Mouse (Mus musculus) lung, postnatal 4 days (tissue): Measurements from ENCODE around the gene Exoc4.

Experiments
- DNase-seq, 2 experiments: peaks; one replicate each; pipeline ENCODE4 v3.0.0; 2021

Exoc4 gene

DNA sequence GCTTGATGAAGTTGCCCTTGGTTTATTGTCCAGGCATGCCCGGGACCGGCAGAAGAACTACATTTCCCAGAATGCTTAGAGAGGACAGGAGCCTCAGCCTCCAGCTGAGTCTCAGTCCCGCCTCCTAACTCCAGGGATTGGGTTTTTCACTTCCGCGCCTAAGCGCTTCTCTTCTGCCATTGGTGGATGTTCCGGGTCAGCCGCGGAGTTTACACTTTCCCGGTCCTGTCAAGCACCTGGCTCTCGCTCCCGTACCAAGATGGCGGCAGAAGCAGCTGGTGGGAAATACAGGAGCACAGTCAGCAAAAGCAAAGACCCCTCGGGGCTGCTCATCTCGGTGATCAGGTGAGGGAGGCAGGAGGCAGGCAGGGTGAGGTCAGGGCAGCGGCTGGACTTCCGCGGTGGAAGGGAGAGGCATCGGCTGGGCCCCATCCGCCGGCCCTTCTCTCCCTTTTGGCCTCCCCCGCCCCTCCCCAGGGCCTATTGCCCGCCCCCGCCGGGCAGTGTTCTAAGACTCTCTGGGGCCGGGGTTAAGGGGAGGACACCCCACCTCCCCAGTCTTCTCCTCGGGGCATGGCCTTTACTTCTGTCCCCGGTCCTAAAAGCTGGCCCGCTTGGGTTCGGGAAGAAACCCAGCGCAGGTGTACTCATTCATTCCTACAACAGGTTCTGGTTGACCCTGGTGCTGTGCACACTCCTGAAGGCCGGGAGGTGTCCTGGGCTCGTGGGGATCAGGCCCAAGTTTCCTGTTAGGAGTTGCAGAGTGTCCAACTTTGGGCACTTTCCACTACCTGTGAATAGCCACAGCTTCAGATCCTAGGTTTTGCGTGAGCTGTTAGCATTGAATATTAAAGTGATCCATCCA lies at the start of gene Exoc4:
Gene Exoc4, plus strand, starts transcription at position 192 of the 865 bp plus-strand sequence.
- peak; percentile 96 to 97 for DNase-seq

DNA sequence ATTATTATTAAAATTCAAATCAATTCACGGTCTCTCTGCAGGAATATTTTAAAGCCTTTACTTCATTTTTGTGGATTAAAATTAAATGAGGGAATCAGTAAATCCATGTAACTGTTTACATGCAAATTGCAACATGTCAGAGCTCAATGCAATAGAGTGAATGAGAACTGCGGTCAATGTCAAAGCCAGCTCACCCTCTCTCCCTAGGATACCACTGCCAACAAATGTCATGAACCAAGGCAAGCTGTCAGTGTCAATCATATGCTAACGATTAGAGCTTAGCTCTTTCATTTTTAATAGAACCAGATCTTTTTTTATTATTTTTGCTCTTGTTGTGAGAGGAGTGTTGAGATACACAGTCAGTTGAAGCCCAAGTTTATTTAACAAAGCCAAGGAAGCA lies 30.1 kb upstream of the Exoc4 start:
- no peak for DNase-seq

DNA sequence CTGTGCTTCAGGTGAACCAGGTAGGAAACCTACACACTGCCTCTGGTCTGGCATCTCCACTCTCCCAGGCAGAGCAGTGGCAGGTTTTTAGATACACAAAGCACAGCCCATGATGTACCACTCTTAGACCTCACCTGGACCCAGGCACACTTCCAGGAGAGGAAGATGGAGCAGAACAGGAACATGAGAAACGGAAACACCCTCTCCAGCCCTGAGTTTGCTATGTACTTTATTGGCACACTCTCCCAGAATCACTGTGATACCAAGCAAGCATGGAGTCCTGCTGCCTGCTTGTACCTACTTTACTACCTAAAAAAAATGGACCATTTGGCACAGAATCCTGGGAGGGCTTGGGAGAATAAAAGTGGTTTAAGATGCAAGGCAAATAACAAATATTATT lies 22.2 kb upstream of the Exoc4 start:
- DNase-seq, result no peak

DNA sequence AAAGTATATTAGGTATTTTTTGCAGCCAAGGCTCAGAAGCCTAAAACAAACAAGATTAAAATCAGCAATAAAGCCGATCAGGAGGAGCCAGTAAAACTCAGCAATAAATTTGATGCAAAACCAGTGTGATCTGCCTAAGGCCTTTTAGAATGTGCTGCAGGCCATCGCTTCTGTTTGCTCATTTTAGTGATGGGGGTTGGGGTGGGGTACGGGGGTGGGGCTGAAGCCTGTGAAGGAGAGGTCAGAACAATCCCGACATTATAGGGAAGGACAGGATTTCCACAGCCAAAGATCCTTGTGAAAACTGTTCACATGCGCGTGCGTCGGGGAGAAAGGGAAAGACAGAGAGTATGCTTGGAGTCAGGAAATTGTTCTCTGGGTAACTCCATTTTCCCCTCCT lies 21.5 kb upstream of the Exoc4 start:
- no peak for DNase-seq

DNA sequence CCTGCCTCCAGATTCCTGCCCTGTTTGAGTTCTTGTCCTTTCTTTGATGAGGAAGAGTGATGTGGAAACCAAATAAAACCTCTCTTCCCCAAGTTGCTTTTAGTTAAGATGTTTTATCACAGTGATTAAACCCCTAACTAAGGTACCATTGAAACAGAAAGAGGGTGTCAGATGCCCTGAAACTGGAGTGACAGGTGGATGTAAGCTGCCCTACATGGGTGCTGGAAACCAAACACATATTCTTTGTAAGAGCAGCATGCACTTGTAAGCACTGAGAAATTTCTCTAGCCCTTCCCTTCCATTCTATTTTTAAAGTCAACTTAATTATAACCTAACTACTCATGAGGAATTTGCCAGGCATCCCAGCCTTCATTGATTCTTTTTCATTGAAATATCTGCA lies 7.6 kb upstream of the Exoc4 start:
- DNase-seq, result no peak

DNA sequence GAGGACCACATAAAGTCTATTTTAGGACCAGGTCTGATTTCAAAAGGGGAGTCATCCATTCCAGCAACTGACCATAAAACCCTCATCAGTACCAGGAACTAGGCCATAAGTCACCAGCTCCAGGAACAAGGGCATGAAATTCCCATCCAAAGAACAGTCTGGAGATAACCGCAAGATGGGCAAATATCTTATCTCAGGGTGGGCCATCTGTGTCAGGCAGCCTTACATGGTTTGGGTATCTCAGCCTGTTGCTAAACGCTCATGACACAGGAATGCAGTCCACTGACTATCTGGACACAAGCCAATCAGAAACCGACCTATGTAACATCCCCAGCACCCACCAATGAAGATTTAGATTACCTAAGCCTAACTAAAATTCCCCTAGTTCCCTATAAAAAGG lies 4.3 kb upstream of the Exoc4 start:
- no peak for DNase-seq

DNA sequence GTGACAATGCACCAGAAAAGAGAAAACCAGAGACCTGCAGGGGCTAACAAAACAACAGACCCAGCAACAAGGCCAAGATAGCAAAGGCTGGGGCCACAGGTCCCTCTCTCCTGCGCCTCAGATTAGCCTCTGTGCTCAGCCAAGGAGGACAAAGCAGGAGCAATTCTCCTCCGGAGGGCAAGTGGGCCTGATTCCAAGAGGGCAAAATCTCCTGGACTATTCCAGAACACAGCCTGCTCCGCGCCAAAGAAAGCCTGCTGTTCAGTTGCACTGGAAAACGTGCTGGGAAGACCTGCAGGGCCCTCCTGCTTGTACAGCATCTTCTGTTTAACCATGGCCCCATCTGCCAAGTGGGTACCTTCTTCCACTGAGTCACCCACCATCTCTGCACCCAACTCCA lies 1.7 kb upstream of the Exoc4 start:
- DNase-seq, result no peak

DNA sequence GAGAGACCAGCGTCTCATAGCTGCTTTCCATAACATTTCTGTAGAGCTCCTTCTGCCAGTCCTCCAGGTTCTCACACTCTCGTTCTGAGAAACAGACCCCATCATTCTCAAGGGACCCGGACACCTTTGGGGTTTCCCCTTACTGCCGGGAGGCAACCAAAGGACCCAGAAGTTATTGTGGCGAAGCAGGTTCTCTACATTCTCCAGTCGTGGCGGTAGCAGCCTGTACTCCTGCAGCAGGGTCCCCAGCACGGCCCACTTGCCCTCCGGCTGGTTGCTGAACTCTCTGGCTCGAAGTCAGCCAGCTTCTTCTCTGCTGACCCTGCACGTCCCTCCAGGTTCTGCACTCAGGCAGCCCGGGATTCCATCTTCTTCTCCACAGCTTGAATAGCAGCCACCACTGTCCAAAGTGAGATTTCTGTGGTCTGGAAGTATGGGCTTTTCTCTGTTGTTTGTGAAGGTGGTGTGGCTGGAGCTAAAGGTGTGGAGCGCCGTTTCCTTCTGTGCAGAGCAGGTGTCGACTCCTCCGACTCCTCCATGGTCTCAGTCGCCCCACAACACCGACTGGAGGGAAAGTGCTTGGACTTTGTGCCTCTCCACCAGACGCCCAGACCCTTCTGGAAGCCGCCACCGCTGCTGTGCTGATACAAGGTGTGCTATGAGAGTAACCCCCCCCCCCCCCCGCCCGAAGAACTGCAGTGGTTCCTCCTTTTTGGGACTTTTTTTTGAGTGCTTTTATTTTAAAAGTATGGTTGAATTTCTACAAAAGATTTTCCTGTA lies 1.1 kb upstream of the Exoc4 start:
- no peak for DNase-seq

DNA sequence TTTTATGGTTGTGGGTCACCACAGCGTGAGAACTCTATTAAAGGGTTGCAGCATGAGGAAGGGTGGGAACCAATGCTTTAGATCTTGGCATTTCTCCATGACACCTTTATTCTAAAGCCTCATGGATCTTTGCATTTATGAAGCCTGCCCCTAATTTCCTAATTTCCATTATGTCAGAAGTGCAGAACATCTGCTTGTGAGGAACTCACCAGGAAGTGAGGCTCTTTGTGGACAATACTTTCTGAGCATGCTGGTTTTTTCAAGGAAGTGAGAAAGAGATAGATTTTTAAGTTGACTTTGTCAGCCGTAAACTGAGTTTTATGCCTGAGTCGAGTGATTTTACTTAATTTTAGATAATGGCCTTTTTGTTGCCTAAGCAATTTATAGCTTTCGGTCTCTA lies 7.8 kb downstream of the Exoc4 start:
- no peak for DNase-seq

DNA sequence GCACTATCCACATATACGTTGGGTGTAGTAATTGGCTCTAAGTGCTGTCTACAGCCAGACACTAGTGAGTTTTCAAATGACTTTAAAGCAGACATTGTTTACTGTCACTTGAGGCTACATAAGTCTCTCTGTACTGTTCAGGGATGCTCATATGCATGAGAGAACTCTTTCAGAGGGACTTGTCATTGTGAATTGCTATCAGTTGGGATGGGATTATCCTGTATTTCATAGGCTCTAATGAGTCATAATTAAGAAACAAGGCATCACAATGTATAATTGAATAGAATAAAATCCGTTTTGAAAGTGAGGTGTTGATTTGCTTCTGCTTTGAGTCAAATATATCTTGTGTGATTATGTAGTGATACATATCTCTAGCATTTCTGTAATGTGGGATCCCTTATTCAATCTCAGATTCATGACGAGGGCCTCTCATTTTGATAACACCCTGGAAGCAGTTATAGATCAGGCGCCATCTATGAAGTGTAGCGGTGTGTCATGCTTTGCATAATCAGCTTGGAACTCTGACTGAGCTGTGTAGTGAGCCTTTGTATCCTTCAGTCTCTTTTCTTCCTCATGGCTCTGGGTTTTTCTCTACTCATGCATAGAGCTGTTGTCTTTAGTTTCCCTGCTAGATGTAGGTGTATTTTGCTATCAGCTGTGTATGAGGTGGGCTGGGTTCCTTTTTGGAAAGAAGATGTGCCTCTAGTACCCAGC lies 8.3 kb downstream of the Exoc4 start:
- DNase-seq, result no peak

DNA sequence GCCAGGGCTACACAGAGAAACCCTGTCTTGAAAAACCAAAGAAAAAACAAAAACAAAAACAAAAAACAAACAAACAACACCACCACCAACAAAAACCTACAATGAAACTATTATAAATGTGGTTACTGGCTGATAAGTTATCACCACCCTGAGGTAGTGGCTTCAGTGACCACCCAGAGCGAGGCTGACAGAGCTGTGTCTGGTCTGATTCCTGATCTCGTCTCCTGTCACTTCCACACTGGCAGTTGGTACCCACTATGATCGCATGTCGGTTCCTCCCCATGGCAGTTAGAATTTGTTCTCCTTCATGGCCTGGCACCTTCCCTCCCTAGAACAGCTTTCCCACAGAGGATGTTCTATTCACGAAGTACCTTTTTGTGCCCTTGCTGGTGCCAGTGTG lies 11.0 kb downstream of the Exoc4 start:
- no peak for DNase-seq

DNA sequence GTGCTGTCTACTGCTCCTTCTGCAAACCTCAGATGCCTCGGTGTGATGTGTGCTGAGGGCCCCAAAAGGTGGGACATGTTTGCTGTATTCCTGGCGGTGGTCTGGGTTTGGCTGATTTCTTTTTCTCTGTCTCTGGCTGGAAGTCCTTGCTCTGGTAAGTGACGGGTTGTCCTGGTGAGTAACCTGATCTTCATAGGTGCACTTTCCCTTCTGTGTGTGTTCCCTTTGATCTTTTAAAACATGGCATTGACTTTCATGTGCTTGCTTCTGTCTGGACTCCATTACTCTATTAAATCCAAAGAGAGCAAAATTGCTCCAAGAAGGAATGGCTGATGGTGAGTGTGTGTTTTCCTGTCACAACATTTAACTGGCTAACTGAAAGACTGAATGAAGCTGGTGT lies 12.7 kb downstream of the Exoc4 start:
- no peak for DNase-seq

DNA sequence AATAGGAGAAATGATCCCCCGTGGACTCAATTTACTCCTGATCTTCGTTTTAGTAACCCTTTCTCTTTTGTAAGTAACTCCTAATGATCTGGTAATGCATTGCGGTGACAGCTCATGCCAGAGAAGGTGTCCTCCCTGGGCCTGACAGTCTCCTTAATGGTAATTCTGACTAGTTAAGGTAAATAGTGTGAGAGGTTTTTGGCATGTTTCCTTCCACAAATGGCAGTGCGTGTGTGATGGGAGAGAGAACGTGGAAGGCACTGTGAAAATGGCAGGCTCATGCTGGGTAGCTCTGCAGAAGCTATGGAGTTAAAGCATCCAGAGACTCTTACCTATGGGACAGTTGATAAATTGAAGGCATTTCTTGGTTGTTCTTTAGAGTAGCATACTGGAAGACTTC lies 15.1 kb downstream of the Exoc4 start:
- DNase-seq, result no peak

DNA sequence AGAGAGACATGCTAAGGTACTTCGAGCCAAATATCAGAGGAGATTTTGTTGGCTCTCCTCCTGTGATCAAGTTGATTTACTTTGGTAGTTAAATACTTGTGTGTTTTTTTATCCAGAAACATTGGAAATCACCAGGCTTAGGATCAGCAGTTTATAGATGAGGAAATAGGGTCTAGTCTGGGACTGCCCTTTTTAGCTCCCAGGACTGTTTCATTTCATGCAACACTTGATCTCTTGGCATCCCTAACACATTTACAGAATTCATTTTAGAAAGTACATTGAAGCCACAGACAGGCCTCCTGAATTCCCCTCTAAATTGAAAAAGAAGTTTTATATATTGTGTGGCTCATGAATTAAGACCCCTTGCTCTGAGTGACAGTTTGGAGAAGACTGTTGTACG lies 15.5 kb downstream of the Exoc4 start:
- no peak for DNase-seq

DNA sequence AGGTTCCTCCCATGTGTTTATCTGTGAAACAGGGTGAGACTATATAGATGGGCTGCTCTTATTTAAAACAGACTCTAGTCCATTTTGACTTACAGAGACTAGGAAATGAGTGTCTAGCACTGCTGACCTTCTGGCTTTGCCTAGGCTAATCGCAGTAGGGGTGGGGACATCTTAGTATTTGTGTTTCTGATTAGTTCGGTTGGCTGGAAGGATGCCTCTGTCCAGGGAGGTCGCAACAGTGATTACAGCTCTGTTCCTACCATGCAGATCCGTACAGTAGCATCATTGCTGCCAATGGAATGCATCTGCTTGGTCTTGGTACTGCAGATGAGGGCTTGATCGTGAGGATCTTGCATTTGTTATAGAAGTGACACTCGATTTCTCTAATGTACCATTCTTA lies 18.7 kb downstream of the Exoc4 start:
- no peak for DNase-seq

DNA sequence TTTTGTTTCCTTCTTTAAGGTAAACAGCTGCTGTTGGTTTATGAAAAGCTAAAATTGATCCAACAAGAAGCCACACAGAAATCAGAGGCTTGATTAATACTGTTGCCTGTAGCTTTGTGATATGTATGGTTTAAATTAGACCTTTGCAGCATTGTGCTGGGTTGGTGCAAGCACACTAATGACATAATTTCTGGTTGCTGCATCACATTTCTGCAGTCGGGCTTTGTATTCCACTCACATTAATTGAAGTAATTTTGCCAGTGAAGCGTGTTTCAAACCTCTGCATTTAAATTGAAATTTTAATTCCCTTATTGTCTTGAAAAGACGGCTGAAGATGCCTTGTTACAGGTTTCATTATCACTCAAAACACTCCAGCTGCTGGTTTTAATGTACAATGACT lies 34.6 kb downstream of the Exoc4 start:
- DNase-seq, result no peak

DNA sequence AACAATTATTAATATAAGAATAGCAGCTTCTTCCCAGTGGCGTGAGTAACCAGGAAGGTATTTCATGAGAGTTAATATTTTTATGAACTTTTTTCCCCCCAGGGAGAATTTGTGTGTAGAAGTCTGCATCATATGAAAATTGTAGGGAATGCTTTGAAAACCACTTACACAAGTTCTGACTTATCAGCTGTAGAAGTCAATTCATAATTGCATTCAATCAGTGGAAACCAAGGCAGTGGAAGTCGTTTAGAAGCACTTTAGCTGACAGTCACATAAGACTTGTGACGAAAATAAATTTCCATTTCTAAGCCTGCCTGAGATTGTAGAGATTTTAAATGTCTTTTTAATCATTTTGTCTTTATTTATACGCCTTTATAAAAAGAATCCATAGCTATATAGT lies 35.1 kb downstream of the Exoc4 start:
- DNase-seq, result no peak

DNA sequence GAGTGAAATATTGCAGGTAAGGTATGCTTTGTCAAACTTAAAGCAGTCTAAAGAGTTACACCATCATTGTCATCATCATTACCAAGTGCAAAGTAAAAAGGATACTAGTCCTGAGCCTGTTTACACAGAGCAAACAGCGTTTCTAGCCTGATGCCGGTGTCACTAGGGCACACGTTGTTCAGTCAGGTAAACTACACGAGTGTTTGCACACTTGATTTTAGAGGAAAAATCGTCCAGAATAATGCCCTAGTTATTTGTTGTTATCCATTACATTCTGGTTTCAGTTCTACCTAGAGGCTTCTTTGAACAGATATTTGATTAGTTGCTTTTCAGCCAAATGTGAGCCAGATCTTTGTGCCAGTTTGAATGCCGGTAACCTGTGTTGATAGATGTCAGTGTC lies 37.5 kb downstream of the Exoc4 start:
- DNase-seq, result no peak

DNA sequence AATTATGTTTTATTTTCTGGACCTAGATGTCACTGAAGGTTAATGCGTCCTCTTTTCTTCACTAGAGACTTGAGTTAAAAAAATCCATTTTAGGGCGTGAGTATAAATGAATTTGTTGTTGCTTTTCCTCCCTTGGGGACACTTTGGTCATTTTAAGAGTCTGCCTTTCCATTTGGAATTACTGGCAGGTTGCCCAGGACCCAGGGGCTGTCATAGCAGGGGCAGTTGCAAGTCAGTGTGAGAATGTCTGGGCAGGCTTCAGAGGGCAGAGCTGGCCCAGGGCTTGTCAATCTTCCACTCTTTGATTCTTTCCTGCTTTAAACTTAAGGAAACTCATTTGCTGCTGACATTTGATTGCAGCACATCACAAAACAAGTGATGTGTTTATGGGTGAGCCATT lies 45.7 kb downstream of the Exoc4 start:
- DNase-seq, result peak in 1 of 2 experiments; percentile 24

DNA sequence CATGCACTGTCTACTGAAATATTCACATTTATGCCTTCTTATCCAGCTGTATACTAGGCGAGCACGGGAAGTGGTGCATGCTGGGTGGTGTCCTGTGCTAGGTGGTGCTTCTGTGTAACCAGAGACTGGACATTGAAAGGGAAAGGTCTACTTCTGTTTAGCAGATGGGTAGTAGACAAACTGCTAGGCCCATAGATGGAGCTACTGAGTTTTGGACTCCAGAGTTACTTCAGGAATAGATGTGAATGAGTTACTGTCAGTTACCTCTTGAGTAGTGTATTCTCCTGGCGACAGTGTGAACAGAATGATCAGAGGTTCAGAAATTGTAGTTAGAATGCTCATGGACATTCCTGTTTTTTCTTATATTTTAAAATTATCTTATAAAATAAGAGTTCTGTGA lies 48.7 kb downstream of the Exoc4 start:
- DNase-seq, result no peak

DNA sequence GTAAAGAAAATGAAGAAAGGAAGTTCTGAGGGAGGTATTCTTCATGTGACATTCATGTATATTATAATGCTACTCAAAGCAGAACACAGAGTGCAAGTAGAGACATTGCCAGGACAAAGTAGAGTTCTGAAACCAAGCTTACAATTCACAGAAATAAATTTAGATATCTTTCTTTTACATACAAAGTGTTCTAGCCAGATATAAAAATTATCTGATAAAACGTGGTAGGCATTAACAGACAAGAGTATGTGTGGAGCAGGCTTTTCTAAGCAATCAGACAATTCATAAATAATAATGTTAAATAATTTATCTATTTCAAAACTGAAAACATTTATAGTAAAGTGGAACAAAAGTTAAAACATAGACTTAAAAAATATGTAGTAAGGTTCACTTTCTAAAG lies 49.9 kb downstream of the Exoc4 start:
- no peak for DNase-seq

DNA sequence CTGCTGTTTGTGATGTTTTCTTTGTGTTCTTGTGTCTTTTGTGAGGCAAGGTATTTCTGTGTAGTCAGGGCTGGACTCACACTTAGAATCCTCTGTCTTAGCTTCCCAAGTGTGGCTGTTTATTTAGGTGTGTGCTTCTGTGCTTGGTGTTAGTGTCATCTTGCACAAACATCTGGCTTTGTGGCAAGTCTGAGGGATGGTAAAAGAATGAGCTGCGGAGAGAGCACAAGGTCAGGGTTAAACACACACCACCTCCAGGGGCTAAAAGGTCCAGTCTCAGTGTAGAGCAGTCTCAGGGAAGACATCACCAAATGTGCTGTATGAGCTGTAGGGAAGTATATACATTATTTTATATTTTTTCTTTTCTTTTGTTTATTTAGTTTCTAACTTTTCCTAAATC lies 57.1 kb downstream of the Exoc4 start:
- DNase-seq, result no peak

DNA sequence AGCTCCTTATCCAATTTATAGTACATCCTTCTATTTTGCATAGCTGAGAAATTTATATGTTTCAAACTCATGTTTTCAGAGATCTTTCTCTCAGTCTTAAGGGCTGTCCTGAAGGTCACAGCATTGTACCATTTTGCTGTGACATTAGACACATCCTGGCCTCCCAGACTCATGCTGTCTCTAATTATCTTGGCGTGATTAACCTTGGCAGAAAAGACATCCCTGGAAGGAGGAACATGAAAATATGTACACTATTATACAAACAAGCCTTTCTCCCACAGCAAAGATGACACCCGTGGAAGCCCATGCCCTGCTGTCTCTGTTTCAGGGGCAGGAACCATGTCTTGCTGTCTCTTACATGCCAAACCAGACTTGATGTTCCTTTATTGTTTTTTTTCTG lies 59.8 kb downstream of the Exoc4 start:
- DNase-seq, result no peak

DNA sequence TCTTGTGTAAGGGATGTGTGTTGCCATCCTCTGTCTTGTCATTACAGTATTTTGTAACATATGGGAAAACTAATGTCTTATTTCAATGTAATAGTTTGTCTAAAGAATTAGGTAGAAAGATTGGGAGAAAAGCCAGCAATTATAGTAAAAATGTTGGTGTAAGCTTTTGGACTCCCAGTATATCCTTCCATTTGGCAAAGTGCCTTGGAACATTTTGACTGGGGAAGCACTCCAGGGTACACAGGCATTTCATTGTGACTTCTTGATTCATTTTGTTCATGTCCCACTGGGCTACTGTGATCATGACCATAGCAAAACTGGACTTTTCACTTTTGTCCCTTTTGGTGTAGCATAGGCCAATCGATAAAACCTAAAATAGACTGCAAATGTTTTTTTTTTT lies 61.6 kb downstream of the Exoc4 start:
- DNase-seq, result no peak
